Mouse (Mus musculus) kidney, postnatal 4 days (tissue): ENCODE measurements around the gene Daam2.
"Not testable (repeated sequence)": the region's sequence is repeated elsewhere in the genome, so short reads cannot be mapped to it uniquely, and the experiment has no call there.

Source experiments
- DNase-seq, 2 experiments: peaks; one replicate each; pipeline ENCODE4 v3.0.0; 2021; ENCODE audit warnings: mixed read lengths in 2 of 2

Gene Daam2

GRCm38 (mm10) chr17:49475174-49475573 is 89.0 kb downstream of the Daam2 start:
- DNase-seq = no peak

DNA sequence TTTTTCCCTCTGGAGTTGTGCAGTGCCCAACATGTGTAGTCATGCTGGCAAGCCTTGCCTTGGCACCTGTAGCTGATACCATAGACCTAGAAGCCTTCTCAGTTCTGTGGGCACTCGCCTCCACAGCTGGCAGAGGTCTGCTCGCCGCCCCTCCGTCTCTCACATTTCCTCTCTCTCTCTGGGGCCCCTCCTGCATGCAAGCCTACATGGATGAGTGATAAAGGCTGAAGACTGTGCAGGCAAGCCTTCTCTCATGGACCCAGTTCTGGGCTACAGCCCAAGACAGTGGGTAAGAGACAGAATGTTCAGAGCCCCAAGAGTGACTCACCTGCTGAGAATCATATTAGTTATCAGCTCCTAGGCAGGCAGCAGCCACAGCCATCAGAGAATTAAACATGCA is 90.1 kb downstream of the Daam2 start:
- no peak for DNase-seq

GRCm38 (mm10) chr17:49472626-49473025 is 91.5 kb downstream of the Daam2 start:
- peak; percentile 45 to 64 for DNase-seq

- peak; percentile 87 to 88 for DNase-seq
These were observed 95.9 kb downstream of the Daam2 start for GRCm38 (mm10) chr17:49468223-49468622.

DNA sequence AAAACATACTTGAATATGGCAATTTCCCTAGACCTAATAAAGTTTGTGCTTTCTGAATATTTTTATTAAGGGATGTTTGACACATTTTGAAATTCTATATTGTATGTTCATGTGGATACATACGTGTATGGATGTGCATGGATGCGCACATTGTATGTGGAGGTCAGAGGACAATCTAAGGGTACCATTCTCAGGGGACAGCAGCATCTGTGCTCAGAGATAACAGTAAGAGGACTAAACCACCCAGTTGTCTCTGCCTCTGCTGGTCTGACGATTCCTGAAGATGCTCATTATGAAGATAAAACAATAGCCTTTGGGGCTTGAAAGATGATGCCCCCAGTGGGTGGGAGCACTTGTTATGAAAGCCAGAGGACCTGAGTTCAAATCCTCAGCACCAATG is 99.3 kb downstream of the Daam2 start:
- no peak for DNase-seq

DNA sequence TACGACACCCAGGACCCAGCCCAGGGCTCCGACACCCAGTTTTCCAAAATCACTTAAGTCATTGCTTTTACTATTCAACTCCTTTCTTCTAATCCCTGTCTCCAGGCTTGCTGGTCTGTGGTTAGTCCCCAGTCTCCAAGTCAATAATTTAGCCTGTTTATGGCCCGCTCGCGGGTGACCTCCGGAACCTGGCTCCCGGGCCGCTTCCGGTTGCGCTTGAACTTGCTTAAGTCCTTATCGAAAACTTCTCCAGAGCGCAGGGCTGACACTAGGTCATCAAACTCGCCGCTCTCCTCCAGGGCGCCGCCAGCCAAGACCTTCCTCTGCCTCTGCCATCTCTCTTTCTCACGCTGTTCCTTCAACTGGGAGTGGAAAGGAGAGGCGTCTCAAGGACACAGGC is 105.8 kb downstream of the Daam2 start:
- DNase-seq = peak; percentile 31 to 49

GRCm38 (mm10) chr17:49457833-49458232 is 106.3 kb downstream of the Daam2 start:
- no peak for DNase-seq

GRCm38 (mm10) chr17:49456334-49456733 is 107.8 kb downstream of the Daam2 start:
- no peak for DNase-seq

DNA sequence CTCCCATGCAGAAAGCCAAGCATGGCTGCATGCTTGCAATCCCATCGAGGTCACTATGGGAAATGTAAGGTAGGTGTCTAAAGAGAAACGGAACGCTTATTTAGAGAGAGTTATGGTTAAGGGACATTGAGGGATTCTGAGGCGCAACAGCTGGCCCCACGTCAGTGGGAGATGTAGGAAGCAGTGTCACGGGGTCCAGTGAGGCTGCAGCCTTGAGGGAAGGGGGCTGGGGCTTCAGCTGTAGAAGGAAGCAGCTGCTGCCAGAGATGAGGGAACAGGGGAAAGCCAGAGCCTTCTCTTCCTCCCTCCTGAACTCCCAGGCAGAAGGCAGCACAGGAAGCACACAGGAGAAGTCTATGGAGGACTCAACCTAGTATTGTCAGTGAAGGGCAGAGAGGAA is 113.2 kb downstream of the Daam2 start:
- DNase-seq = peak; percentile 71 to 76

DNA sequence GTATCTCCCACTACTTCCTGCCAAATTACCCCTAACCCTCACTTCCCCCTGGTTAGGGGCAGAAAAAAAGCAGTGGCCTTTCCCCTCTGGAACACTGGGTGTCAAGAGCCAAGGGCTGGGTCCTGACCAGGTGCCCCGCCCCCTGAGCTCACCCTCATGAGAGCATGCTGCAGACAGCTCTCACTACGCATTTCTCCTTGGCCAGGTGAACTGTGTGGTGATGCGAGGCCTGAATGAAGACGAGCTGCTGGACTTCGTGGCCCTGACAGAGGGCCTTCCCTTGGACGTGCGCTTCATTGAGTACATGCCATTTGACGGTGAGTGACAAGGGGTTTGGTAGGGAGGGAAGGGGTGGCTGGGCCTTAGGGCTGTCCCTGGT is 114.9 kb downstream of the Daam2 start:
- DNase-seq = no peak

GRCm38 (mm10) chr17:49448570-49449229 is 115.4 kb downstream of the Daam2 start:
- DNase-seq = peak in 1 of 2 experiments; percentile 52

GRCm38 (mm10) chr17:49442841-49443240 is 121.3 kb downstream of the Daam2 start:
- DNase-seq = not testable (repeated sequence)

DNA sequence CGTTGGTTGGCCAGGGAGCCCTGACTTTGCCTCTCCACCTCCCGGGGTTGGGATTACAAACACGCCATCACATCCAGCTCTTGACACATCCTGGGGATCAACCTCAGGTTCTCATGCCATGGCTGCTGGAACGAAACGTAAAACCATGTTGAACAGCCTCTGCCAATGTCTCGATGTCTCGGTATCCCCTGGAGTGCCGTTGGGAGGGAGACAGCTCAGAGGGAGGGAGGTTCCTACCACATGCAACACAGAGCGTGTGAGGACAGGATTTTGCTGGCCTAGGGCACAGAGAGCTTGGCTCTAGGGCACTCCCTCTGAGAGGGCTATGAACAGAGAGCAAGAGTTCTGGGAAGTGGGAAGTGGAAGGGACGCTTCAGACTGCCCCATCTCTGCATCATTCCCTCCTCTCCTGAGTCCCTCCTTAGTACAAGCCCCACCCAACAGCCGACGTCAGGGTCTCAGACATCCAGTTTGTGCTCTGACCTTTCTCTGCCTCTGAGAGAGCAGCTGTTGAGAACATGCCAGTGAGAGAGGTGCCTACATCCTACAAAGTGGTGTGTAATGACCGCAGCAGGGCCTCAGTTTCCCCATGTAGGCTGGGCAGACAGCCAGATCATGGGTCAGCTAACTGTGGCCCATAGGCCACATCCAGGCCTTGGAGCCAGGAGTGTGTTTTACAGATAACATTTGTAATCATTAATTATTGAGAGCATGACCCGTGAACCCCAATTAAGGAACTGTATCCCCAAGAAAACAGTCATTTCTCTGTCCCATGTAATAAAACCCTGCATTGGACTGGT is 123.6 kb downstream of the Daam2 start:
- DNase-seq = no peak

DNA sequence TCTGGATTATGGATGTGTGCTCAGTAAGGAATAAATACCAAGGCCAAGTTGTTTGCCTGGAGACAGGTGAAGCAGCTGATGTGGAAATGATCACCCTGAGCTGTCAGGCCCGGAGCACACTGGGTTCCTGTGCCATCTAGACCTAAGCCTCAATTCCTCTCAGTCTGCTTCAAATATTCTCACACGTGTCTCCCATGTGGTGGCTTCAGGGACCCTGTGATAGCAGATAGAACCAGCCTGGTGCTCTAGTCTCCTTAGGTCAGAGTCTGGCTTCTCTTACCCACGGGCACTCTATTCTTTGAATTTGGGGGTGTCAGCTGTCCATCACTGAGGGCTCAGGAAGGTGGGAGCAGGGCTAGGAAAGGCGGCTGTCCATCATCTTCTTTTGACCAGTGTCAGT is 124.4 kb downstream of the Daam2 start:
- no peak for DNase-seq

GRCm38 (mm10) chr17:49438822-49439574 is 125.1 kb downstream of the Daam2 start:
- DNase-seq = no peak

- DNase-seq = not testable (repeated sequence)
These were observed 126.8 kb downstream of the Daam2 start for GRCm38 (mm10) chr17:49437306-49437705.

- DNase-seq = no peak
These were observed 127.5 kb downstream of the Daam2 start for GRCm38 (mm10) chr17:49436631-49437030.

DNA sequence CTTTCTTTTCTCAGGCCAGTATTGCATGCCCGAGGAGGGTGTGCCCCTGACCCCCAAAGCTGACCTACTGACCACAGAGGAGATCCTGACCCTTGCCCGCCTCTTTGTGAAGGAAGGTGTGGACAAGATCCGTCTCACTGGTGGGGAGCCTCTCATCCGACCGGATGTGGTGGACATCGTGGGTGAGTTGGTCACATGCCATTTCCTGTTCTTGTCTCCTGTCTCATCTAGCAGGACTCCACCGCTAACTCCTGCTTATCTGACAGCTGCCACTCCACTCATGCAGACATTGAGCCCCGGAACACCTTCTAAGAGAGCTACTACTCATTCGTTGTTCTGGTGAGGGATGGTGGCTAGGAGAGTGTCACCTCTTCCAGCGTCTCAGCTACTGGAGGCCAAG is 129.1 kb downstream of the Daam2 start:
- DNase-seq = no peak

DNA sequence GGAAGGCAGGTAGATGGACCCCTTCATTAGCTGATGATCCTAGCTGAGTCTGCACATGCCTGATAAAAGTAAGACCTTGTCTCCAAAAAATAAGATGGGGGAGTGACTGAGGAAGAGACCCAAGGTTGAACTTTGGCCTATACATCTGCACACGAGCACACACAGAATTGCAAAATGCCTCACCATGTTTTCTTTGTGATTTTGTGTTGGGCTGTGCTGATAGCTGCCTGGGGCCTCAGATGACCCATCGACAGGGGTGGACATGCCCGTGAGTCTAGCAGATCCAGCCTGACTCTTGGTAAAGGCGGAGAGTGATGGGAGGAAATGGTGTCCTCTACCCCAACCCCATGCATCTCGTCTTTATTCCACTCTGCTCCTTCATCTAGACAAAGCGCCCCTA is 129.9 kb downstream of the Daam2 start:
- DNase-seq = no peak

- no peak for DNase-seq
These were observed 131.1 kb downstream of the Daam2 start for GRCm38 (mm10) chr17:49433071-49433470.

- peak; percentile 78 to 83 for DNase-seq
These were observed 132.0 kb downstream of the Daam2 start for GRCm38 (mm10) chr17:49432071-49432711.

DNA sequence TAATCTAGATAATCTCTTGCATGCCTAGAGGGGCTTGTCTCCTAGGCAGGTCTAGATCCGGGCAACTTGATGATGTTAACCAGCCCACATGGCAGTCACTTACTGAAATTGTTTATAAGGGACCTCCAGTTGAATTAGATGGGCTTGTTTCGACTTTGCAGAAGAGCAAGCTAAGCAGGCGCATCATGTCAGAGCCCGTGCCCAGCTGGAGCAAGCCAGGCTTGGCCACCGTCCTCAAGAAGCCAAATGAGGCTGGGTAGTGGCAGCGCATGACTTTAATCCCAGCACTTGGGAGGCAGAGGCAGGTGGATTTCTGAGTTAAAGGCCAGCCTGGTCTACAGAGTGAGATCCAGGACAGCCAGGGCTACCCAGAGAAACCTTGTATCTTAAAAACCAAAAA is 133.0 kb downstream of the Daam2 start:
- no peak for DNase-seq

GRCm38 (mm10) chr17:49430136-49430535 is 134.0 kb downstream of the Daam2 start:
- no peak for DNase-seq
